Mouse (Mus musculus) cerebellum, postnatal 10 days (tissue): ENCODE data around the gene Pdzd2.

Source experiments
- DNase-seq, 2 experiments: peaks; one replicate each; pipeline ENCODE4 v3.0.0; 2021; ENCODE audit warnings: mixed read lengths in 2 of 2

Gene Pdzd2

GRCm38 (mm10) chr15:12566637-12567440 is 172.9 kb downstream of the Pdzd2 start:
- no peak for DNase-seq

GRCm38 (mm10) chr15:12565281-12565680 is 174.4 kb downstream of the Pdzd2 start:
- DNase-seq: no peak

- no peak for DNase-seq
Measured at GRCm38 (mm10) chr15:12560505-12560904, 179.2 kb downstream of the Pdzd2 start.

GRCm38 (mm10) chr15:12557663-12558436 is 181.9 kb downstream of the Pdzd2 start:
- DNase-seq: no peak

- DNase-seq: no peak
Measured at GRCm38 (mm10) chr15:12553211-12553610, 186.5 kb downstream of the Pdzd2 start.

GRCm38 (mm10) chr15:12550919-12551318 is 188.8 kb downstream of the Pdzd2 start:
- DNase-seq: peak in 1 of 2 experiments; percentile 16

- no peak for DNase-seq
Measured at GRCm38 (mm10) chr15:12550376-12550775, 189.3 kb downstream of the Pdzd2 start.

GRCm38 (mm10) chr15:12549919-12550305 is 189.8 kb downstream of the Pdzd2 start:
- DNase-seq: peak; percentile 8 to 25

- peak; percentile 26 to 37 for DNase-seq
Measured at GRCm38 (mm10) chr15:12549271-12549918, 190.3 kb downstream of the Pdzd2 start.

GRCm38 (mm10) chr15:12548696-12549095 is 191.0 kb downstream of the Pdzd2 start:
- no peak for DNase-seq

GRCm38 (mm10) chr15:12547640-12548405 is 191.9 kb downstream of the Pdzd2 start:
- no peak for DNase-seq

- DNase-seq: no peak
Measured at GRCm38 (mm10) chr15:12546781-12547180, 192.9 kb downstream of the Pdzd2 start.

GRCm38 (mm10) chr15:12545671-12546070 is 194.1 kb downstream of the Pdzd2 start:
- DNase-seq: peak in 1 of 2 experiments; percentile 6

GRCm38 (mm10) chr15:12545220-12545619 is 194.5 kb downstream of the Pdzd2 start:
- no peak for DNase-seq

GRCm38 (mm10) chr15:12543686-12544325 is 195.9 kb downstream of the Pdzd2 start:
- DNase-seq: no peak

- DNase-seq: no peak
Measured at GRCm38 (mm10) chr15:12542316-12542715, 197.4 kb downstream of the Pdzd2 start.

GRCm38 (mm10) chr15:12539618-12540302 is 200.0 kb downstream of the Pdzd2 start:
- no peak for DNase-seq

- DNase-seq: no peak
Measured at GRCm38 (mm10) chr15:12533254-12533653, 206.5 kb downstream of the Pdzd2 start.

- no peak for DNase-seq
Measured at GRCm38 (mm10) chr15:12532568-12532967, 207.2 kb downstream of the Pdzd2 start.

- no peak for DNase-seq
Measured at GRCm38 (mm10) chr15:12522810-12523209, 216.9 kb downstream of the Pdzd2 start.

GRCm38 (mm10) chr15:12520292-12520691 is 219.4 kb downstream of the Pdzd2 start:
- no peak for DNase-seq
